Mouse (Mus musculus): Measurements from ENCODE around the gene Fbxl8. TPM values are rescaled to one million over a fixed set of nuclear protein-coding genes. Genes with fewer than 3 reads are reported as not detected.

Fbxl8 gene
- polyA plus RNA-seq, 1 experiment from 2014 or later, result 4.0 TPM

DNA sequence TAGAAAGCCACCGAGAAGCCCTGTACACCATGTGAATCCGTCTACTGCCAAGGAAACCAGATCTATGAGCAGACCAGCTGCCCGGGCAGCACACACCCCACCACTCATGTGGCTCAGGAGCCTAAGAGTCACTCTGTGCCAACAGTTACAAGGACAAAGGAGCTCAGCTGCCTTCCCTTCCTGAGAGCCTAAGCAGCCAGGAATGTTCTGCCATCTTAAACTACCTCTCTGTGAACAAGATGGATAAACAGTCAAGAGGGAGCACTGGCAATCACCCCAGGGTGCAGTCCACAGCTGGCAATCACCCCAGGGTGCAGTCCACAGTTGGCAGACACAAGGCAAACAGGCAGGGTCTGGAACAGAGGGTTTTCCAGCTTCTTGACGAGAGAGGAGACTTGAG is 53.5 kb downstream of the Fbxl8 start:
- Histone ChIP-seq H3K27ac (replicated peaks in 1 of 2; ENCODE audit: control insufficient read depth in 1 of 2, insufficient read depth in 1 of 2, low read depth in 2 of 2, low read length in 2 of 2) (no peak overlapping the region), H3K36me3 (ENCODE audit: control insufficient read depth, insufficient read depth, low read length) (peaks cover 74% of the 10 kb centered on the region), H3K4me2 (ENCODE audit: low read length) (no peak overlapping the region)

DNA sequence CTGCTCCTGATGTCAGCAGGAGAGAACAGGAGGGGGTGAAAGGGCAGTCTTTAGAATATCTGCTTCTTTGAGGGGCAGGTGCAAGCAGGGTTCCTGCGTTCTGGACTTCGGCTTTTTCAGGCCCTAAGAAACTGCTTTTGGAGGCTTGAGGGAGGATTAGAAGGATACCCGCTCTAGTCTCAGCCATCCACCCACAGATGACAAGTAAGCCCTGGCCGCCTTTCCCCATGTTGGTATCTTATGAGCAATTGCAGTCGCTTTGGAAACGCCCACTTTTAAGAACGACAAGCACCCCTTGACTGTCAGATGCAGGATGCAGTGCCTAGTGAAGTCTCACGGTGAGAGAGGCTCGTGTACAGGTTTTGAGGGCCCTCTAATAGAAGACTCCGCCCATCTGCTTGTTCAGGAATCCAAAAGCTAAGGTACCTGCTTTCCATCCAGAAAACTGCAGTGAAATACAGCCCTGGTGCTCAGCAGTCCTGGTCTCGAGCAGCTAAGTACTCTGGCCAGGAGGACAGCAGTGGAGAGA is 54.3 kb downstream of the Fbxl8 start:
- no peak overlapping the region for H3K9ac ChIP-seq (ENCODE audit: low read length)
- no peaks in the 10 kb centered on the region for H3K27me3 ChIP-seq (ENCODE audit: control insufficient read depth, insufficient read depth, low read length)
- ATAC-seq (ENCODE audit: insufficient number of reproducible peaks, insufficient read depth, low FRiP score, low read depth), result no peak
- no peak overlapping the region for H3K4me2 ChIP-seq (ENCODE audit: low read length)
- peaks cover 12 to 25% of the 10 kb centered on the region in 2 experiments; a peak in 3 of 4 replicates for H3K4me1 ChIP-seq (ENCODE audit: control insufficient read depth in 2 of 2, insufficient read depth in 2 of 2, low read length in 2 of 2)
- WGBS, result 75% methylated on average over 11 of the region's 11 CpGs
- H3K9me3 ChIP-seq (ENCODE audit: control insufficient read depth, low read length), result no peaks in the 10 kb centered on the region
- H3K36me3 ChIP-seq (ENCODE audit: control insufficient read depth, insufficient read depth, low read length), result peaks cover 72% of the 10 kb centered on the region
- H3K27ac ChIP-seq (replicated peaks in 1 of 2; ENCODE audit: control insufficient read depth in 1 of 2, insufficient read depth in 1 of 2, low read depth in 2 of 2, low read length in 2 of 2), result no peak overlapping the region
- no peak overlapping the region for H3K4me3 ChIP-seq (ENCODE audit: control insufficient read depth in 1 of 2, insufficient read depth in 1 of 2, low read depth in 1 of 2, low read length in 2 of 2)

More for the DNA sequence above, 53.5 kb downstream of the Fbxl8 start:
- Histone ChIP-seq H3K9me3 (ENCODE audit: control insufficient read depth, low read length) (no peaks in the 10 kb centered on the region), H3K27me3 (ENCODE audit: control insufficient read depth, insufficient read depth, low read length) (no peaks in the 10 kb centered on the region), H3K9ac (ENCODE audit: low read length) (no peak overlapping the region), H3K4me3 (ENCODE audit: control insufficient read depth in 1 of 2, insufficient read depth in 1 of 2, low read depth in 1 of 2, low read length in 2 of 2) (no peak overlapping the region), H3K4me1 (ENCODE audit: control insufficient read depth in 2 of 2, insufficient read depth in 2 of 2, low read length in 2 of 2) (peaks cover 18 to 32% of the 10 kb centered on the region in 2 experiments)
- WGBS, result 88% methylated on average over 4 of the region's 4 CpGs
- ATAC-seq (ENCODE audit: insufficient number of reproducible peaks, insufficient read depth, low FRiP score, low read depth), result no peak

MicroRNAs encoded within 50 kb of the gene (microRNA counts, 519-probe panel; counts per million panel counts)
- 3,516 counts per million, percentile 73 among the panel's probes with 10 or more counts for microRNA mmu-miR-328

Small RNA genes lying within 50 kb of the gene (microRNA-seq; reads per million reads assigned to microRNA genes)
- gene Gm27320, result not detected
- 418 reads per million, percentile 70 among the genes with 10 or more reads in this experiment for gene Mir328

Other genes starting within 250 kb of the Fbxl8 start
- gene Ces3a, start 216.0 kb upstream of the Fbxl8 start, polyA plus RNA-seq (2014; fragmentation: Nextera tagmentation; extraction: Ambion mirVana), result not detected in 2 replicates
- gene Ces3b, start 180.9 kb upstream of the Fbxl8 start, polyA plus RNA-seq (2014; fragmentation: Nextera tagmentation; extraction: Ambion mirVana), result 0.12 TPM in 2 replicates
- not detected in 2 replicates for gene Ces4a, start 132.8 kb upstream of the Fbxl8 start, polyA plus RNA-seq (2014; fragmentation: Nextera tagmentation; extraction: Ambion mirVana)
- gene Cbfb, start 94.0 kb upstream of the Fbxl8 start, polyA plus RNA-seq (2014; fragmentation: Nextera tagmentation; extraction: Ambion mirVana), result 52.3 and 52.9 TPM in 2 replicates
- gene D230025D16Rik, start 39.5 kb upstream of the Fbxl8 start, polyA plus RNA-seq (2014; fragmentation: Nextera tagmentation; extraction: Ambion mirVana), result 21.2 and 21.8 TPM in 2 replicates
- 11.5 and 15.0 TPM in 2 replicates for gene B3gnt9, start 9.5 kb upstream of the Fbxl8 start, polyA plus RNA-seq (2014; fragmentation: Nextera tagmentation; extraction: Ambion mirVana)
- 15.2 and 18.0 TPM in 2 replicates for gene Tradd, start within 50 bp of the Fbxl8 start, polyA plus RNA-seq (2014; fragmentation: Nextera tagmentation; extraction: Ambion mirVana)
- 0.27 TPM in 1 of 2 replicates, not detected in the other for gene Hsf4, start 5.2 kb downstream of the Fbxl8 start, polyA plus RNA-seq (2014; fragmentation: Nextera tagmentation; extraction: Ambion mirVana)
- gene Nol3, start 11.5 kb downstream of the Fbxl8 start, polyA plus RNA-seq (2014; fragmentation: Nextera tagmentation; extraction: Ambion mirVana), result 2.9 and 3.4 TPM in 2 replicates
- gene 4931428F04Rik, start 25.2 kb downstream of the Fbxl8 start, polyA plus RNA-seq (2014; fragmentation: Nextera tagmentation; extraction: Ambion mirVana), result 4.0 and 7.2 TPM in 2 replicates
- 13.7 and 14.7 TPM in 2 replicates for gene Exoc3l, start 31.5 kb downstream of the Fbxl8 start, polyA plus RNA-seq (2014; fragmentation: Nextera tagmentation; extraction: Ambion mirVana)
- gene E2f4, start 33.0 kb downstream of the Fbxl8 start, polyA plus RNA-seq (2014; fragmentation: Nextera tagmentation; extraction: Ambion mirVana), result 50.3 and 51.3 TPM in 2 replicates
- gene Elmo3, start 41.0 kb downstream of the Fbxl8 start, polyA plus RNA-seq (2014; fragmentation: Nextera tagmentation; extraction: Ambion mirVana), result 3.4 TPM in 2 replicates
- 1.2 and 1.4 TPM in 2 replicates for gene Lrrc29, start 61.6 kb downstream of the Fbxl8 start, polyA plus RNA-seq (2014; fragmentation: Nextera tagmentation; extraction: Ambion mirVana)
- gene Tmem208, start 61.7 kb downstream of the Fbxl8 start, polyA plus RNA-seq (2014; fragmentation: Nextera tagmentation; extraction: Ambion mirVana), result 81.1 and 88.6 TPM in 2 replicates
- gene Fhod1, start 83.3 kb downstream of the Fbxl8 start, polyA plus RNA-seq (2014; fragmentation: Nextera tagmentation; extraction: Ambion mirVana), result 2.2 and 2.3 TPM in 2 replicates
- gene Slc9a5, start 84.2 kb downstream of the Fbxl8 start, polyA plus RNA-seq (2014; fragmentation: Nextera tagmentation; extraction: Ambion mirVana), result 0.90 and 1.3 TPM in 2 replicates
- 0.11 and 0.23 TPM in 2 replicates for gene Plekhg4, start 108.6 kb downstream of the Fbxl8 start, polyA plus RNA-seq (2014; fragmentation: Nextera tagmentation; extraction: Ambion mirVana)
- gene Kctd19, start 148.9 kb downstream of the Fbxl8 start, polyA plus RNA-seq (2014; fragmentation: Nextera tagmentation; extraction: Ambion mirVana), result not detected in 2 replicates
- 0.12 and 0.38 TPM in 2 replicates for gene Lrrc36, start 148.9 kb downstream of the Fbxl8 start, polyA plus RNA-seq (2014; fragmentation: Nextera tagmentation; extraction: Ambion mirVana)
- 11.6 and 15.3 TPM in 2 replicates for gene Tppp3, start 206.9 kb downstream of the Fbxl8 start, polyA plus RNA-seq (2014; fragmentation: Nextera tagmentation; extraction: Ambion mirVana)
- 21.8 and 24.5 TPM in 2 replicates for gene Zdhhc1, start 232.3 kb downstream of the Fbxl8 start, polyA plus RNA-seq (2014; fragmentation: Nextera tagmentation; extraction: Ambion mirVana)

Data from heart, embryonic 14.5 days (tissue).